Mouse (Mus musculus) E14TG2a.4 (cell line): ENCODE data around the gene Obox2.
"Not testable (repeated sequence)": the region's sequence is repeated elsewhere in the genome, so short reads cannot be mapped to it uniquely, and the experiment has no call there.

Source experiments
- CTCF ChIP-seq: conservative IDR thresholded peaks from 2 replicates; pipeline ENCODE4 v1.5.1; 2014; ENCODE audit warnings: low read length
- POU5F1 ChIP-seq: IDR thresholded peaks from 2 replicates; pipeline ENCODE4 v1.6.1; 2014; ENCODE audit warnings: low read length, borderline replicate concordance

- TF ChIP-seq CTCF, POU5F1: not testable (repeated sequence)
Observed at GRCm38 (mm10) chr7:15388421-15388998, at the start of gene Obox2, which contains the start of gene Obox1.
